Mouse (Mus musculus) ES-E14 (cell line): Measurements from ENCODE around the gene Grb2. TPM values are rescaled to one million over a fixed set of nuclear protein-coding genes. Genes with fewer than 3 reads are reported as not detected.

Source experiments
- DNase-seq: peaks from one replicate; pipeline ENCODE4 v3.0.0-alpha.2; 2013; ENCODE audit warnings: low read depth, low spot score
- H3K27ac ChIP-seq: 2 replicates; pipeline ENCODE4 v1.5.1; 2012; ENCODE audit warnings: low read depth, mild to moderate bottlenecking, low read length, moderate library complexity, mixed read lengths; ENCODE audit not compliant: poor library complexity, insufficient read depth, severe bottlenecking
- H3K36me3 ChIP-seq: 2 replicates; pipeline ENCODE4 v1.6.1; 2012; ENCODE audit warnings: mild to moderate bottlenecking, low read length, moderate library complexity, mixed read lengths; ENCODE audit not compliant: control insufficient read depth, poor library complexity, insufficient read depth, severe bottlenecking
- H3K4me1 ChIP-seq, 2 experiments: fragments of 150-350 bp in 1 of 2; sonication (generic) in 1 of 2; 2 replicates each; pipeline ENCODE4 v1.6.1; 2012; ENCODE audit warnings: low read length in 2 of 2, mild to moderate bottlenecking in 1 of 2, mixed read lengths in 1 of 2; ENCODE audit not compliant: control insufficient read depth in 2 of 2, insufficient read depth in 2 of 2, poor library complexity in 1 of 2
- H3K4me3 ChIP-seq, 2 experiments: fragments of 150-350 bp in 1 of 2; sonication (generic) in 1 of 2; 2 replicates each; pipeline ENCODE4 v1.5.1; 2012; ENCODE audit warnings: low read length in 2 of 2, low read depth in 1 of 2, mild to moderate bottlenecking in 1 of 2, mixed read lengths in 1 of 2; ENCODE audit not compliant: insufficient read depth in 1 of 2, poor library complexity in 1 of 2, severe bottlenecking in 1 of 2
- H3K9ac ChIP-seq: 2 replicates; pipeline ENCODE4 v1.6.1; 2012; ENCODE audit warnings: low read depth, mild to moderate bottlenecking, low read length, mixed read lengths; ENCODE audit not compliant: poor library complexity, insufficient read depth, severe bottlenecking
- H3K9me3 ChIP-seq: fragments of 150-350 bp; sonication (generic); 2 replicates; pipeline ENCODE4 v1.6.1; 2012; ENCODE audit warnings: low read depth, mild to moderate bottlenecking, low read length; ENCODE audit not compliant: control insufficient read depth, insufficient read depth
- CHD2 ChIP-seq: IDR thresholded peaks from 2 replicates; pipeline ENCODE4 v1.6.1; 2014; ENCODE audit warnings: mild to moderate bottlenecking, low read depth, low read length, inconsistent platforms
- HCFC1 ChIP-seq: IDR thresholded peaks from 2 replicates; pipeline ENCODE4 v1.6.1; 2012; ENCODE audit warnings: low read length, inconsistent platforms, borderline replicate concordance; ENCODE audit not compliant: insufficient read depth
- MAFK ChIP-seq: IDR thresholded peaks from 2 replicates; pipeline ENCODE4 v1.6.1; 2014; ENCODE audit warnings: mild to moderate bottlenecking, low read depth, low read length, inconsistent platforms; ENCODE audit not compliant: insufficient read depth
- ZC3H11A ChIP-seq: IDR thresholded peaks from 2 replicates; pipeline ENCODE4 v1.6.1; 2012; ENCODE audit warnings: low read depth, mild to moderate bottlenecking, inconsistent platforms, low read length, borderline replicate concordance
- ZNF384 ChIP-seq: IDR thresholded peaks from 2 replicates; pipeline ENCODE4 v1.6.1; 2012; ENCODE audit warnings: low read depth, low read length, inconsistent platforms
- in situ Hi-C, 2 experiments: fragments of 600-800 bp; cut with MboI; formaldehyde crosslinking; loops; one replicate each; pipeline ENCODE4 v1.15.1; 2025; ENCODE audit warnings: low sequenced_read_pairs in 2 of 2, inconsistent platforms in 1 of 2; ENCODE audit not compliant: unreplicated experiment in 2 of 2
- total RNA-seq: library from RNA; depleted of rRNA; stranded (reverse); fragments of 300-350 nt; gene quantifications from 2 replicates; pipeline ENCODE4 v1.2.3, GENCODE M21; 2012

Gene Grb2
- total RNA-seq, 1 experiment = 24.4 TPM

GRCm38 (mm10) chr11:115603128-115603475 lies 105.3 kb downstream of the Grb2 start:
- TF ChIP-seq CHD2 (no peak), ZC3H11A (no peak), MAFK (no peak), HCFC1 (no peak), ZNF384 (no peak)
- H3K27ac ChIP-seq = no peak overlapping the region
- DNase-seq = no peak

GRCm38 (mm10) chr11:115601174-115601573 lies 107.2 kb downstream of the Grb2 start:
- Histone ChIP-seq H3K9ac (no peak overlapping the region), H3K36me3 (peaks cover 16% of the 10 kb centered on the region), H3K4me1 (peaks cover 2 to 3% of the 10 kb centered on the region in 2 experiments; a peak in 1 of 4 replicates), H3K9me3 (no peaks in the 10 kb centered on the region), H3K4me3 (no peak overlapping the region), H3K27ac (no peak overlapping the region)
- TF ChIP-seq HCFC1 (no peak), CHD2 (no peak), ZC3H11A (no peak), MAFK (no peak), ZNF384 (no peak)
- in situ Hi-C loops = no loop called here
- DNase-seq = no peak

More at GRCm38 (mm10) chr11:115603128-115603475, 105.3 kb downstream of the Grb2 start:
- Histone ChIP-seq H3K9me3 (no peaks in the 10 kb centered on the region), H3K4me3 (peak overlapping the region; percentile 67 to 91), H3K4me1 (peaks cover 2 to 3% of the 10 kb centered on the region in 2 experiments; a peak in 1 of 4 replicates), H3K9ac (peak overlapping the region; percentile 98), H3K36me3 (peaks cover 31% of the 10 kb centered on the region)
- in situ Hi-C loops = no loop called here

- Histone ChIP-seq H3K27ac (no peak overlapping the region), H3K9ac (no peak overlapping the region), H3K4me3 (no peak overlapping the region), H3K9me3 (no peaks in the 10 kb centered on the region), H3K36me3 (peaks cover 11% of the 10 kb centered on the region; the same call in 1 of the 2 replicates), H3K4me1 (peaks cover 2 to 3% of the 10 kb centered on the region in 2 experiments; a peak in 1 of 4 replicates)
- no peak for DNase-seq
- TF ChIP-seq HCFC1 (no peak), ZNF384 (no peak), MAFK (no peak), CHD2 (no peak), ZC3H11A (no peak)
- in situ Hi-C loops = no loop called here
Measured at GRCm38 (mm10) chr11:115600743-115601142, 107.7 kb downstream of the Grb2 start.

GRCm38 (mm10) chr11:115599722-115600121 lies 108.7 kb downstream of the Grb2 start:
- DNase-seq = no peak
- no peak overlapping the region for H3K4me3 ChIP-seq
- peaks cover 2 to 3% of the 10 kb centered on the region in 2 experiments; a peak in 1 of 4 replicates for H3K4me1 ChIP-seq
- no peak for TF ChIP-seq HCFC1
- no peak for TF ChIP-seq ZNF384
- TF ChIP-seq ZC3H11A = no peak
- TF ChIP-seq CHD2 = no peak
- no peak for TF ChIP-seq MAFK
- no peak overlapping the region for H3K9ac ChIP-seq
- peaks cover 12% of the 10 kb centered on the region for H3K36me3 ChIP-seq
- in situ Hi-C loops = no loop called here
- no peaks in the 10 kb centered on the region for H3K9me3 ChIP-seq
- no peak overlapping the region for H3K27ac ChIP-seq

DNA sequence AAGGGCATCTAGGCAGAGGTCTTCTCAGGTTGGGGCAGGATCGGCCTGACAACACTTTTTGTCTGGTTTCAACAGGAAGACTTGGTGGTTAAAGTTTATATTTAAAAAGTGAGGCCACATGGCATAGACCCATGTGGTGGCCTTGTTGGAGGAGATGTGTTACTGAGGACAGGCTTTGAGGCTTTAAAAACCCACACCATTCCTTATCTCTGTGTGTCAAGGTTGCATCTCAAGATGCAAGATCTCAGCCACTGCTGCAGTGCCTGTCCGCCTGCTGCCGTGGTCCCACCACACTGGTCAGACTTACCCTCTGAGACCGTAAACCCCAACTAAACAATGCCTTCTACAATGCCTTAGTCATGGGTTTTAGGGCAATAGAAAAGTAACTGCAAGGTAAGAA lies 110.1 kb downstream of the Grb2 start:
- H3K36me3 ChIP-seq = peaks cover 25% of the 10 kb centered on the region
- peaks cover 2 to 3% of the 10 kb centered on the region in 2 experiments; a peak in 1 of 4 replicates for H3K4me1 ChIP-seq
- in situ Hi-C loops = no loop called here
- DNase-seq = no peak
- no peak for TF ChIP-seq ZC3H11A
- no peak overlapping the region for H3K4me3 ChIP-seq
- H3K9me3 ChIP-seq = no peaks in the 10 kb centered on the region
- no peak overlapping the region for H3K27ac ChIP-seq
- no peak overlapping the region for H3K9ac ChIP-seq
